Mouse (Mus musculus) lung, postnatal 0 days (tissue): Measurements from ENCODE around the gene Mrps10.

ENCODE experiments used
- CTCF ChIP-seq: IDR thresholded peaks from 2 replicates; pipeline ENCODE4 v1.5.1; 2016; ENCODE audit warnings: antibody characterized with exemption, mild to moderate bottlenecking
- EP300 ChIP-seq: IDR thresholded peaks from 2 replicates; pipeline ENCODE4 v1.6.1; 2016; ENCODE audit warnings: antibody characterized with exemption, mild to moderate bottlenecking, control low read depth

- TF ChIP-seq CTCF = no peak
- no peak for TF ChIP-seq EP300
These were observed 41.1 kb upstream of the Mrps10 start for GRCm38 (mm10) chr17:47327559-47327958.
